Mouse (Mus musculus): Measurements from ENCODE around the gene Zdhhc24.
"Not testable (repeated sequence)": the region's sequence is repeated elsewhere in the genome, so short reads cannot be mapped to it uniquely, and the experiment has no call there.

The Zdhhc24 gene

DNA sequence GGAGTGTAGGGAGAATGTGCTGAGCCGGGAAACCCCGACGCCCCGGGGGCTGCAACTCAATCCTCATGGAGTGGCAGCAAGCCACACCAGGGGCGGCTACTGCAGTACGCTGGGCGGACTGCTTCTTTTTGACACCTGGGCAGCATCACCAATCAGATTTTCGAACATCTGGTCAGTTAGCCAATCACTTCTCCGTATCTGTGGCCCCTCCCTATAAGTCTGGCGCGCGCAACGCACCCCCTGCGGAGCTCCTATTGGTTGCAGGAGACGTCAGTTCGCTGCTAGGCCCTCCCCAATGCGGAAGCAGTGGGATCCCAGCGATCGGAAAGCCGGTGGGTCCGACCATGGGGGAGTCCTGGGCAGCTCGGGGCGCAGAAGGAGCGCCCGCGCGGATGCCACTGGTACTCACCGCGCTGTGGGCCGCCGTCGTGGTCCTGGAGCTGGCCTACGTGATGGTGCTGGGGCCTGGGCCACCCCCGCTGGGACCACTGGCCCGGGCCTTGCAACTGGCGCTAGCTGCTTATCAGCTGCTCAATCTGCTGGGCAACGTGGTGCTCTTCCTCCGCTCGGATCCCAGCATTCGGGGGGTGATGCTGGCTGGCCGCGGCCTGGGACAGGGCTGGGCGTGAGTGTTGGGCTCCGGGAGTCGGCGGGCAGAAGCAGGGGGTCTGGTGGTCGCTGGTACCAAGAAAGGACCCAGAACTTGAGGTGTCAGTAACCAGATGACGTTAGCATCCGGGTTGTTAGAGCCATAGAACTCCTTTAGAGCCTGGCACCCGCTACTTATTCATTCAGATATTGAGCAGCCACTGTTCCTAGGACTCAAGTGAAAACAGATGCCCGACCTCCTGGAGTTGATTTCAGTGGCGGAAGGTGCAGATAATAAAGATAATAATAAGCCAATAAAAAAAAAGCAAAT is at the start of gene Zdhhc24:
TSS of gene Zdhhc24 (plus strand) at position 264 of the 919 bp plus-strand sequence.
- DNase-seq = peak; percentile 96

DNA sequence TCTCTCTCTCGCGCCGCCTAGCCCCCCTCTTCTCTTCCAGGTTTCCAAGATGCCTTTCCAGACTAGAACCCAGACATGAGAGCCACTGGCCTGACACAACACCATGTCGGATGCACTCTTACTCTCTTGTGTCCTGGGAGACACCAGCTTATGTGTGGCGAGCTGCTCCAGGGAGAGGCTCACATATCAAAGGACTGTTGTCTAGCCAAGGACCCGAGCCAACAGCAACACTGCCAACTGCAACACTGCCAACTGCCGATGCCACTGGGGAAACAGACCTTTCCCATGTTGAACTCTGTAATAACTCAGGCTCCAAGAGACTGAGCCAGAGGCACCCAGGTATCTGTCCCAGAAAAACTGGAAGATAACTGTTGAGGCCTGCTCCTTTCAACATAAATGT is 49.3 kb upstream of the Zdhhc24 start:
- DNase-seq = peak; percentile 59

DNA sequence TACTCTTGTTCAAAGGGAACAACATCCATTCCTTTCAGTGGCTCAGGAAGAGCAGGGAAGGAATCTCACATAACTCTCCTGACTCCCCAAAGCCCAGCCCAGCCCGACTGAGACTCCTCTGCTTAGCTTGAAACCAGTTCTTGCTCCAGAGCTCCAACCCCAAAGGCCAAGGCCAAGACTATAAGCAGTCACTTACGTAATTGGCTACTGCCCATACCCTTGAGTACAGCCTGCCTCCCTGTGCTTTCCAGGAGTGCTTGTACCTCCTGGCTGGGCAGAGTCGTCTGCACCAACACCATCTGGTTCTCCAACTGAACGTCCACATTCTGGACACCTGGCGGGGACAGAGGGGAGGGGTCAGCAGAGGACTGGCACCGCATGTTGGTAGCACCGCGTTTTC is 44.5 kb upstream of the Zdhhc24 start:
- no peak for DNase-seq

DNA sequence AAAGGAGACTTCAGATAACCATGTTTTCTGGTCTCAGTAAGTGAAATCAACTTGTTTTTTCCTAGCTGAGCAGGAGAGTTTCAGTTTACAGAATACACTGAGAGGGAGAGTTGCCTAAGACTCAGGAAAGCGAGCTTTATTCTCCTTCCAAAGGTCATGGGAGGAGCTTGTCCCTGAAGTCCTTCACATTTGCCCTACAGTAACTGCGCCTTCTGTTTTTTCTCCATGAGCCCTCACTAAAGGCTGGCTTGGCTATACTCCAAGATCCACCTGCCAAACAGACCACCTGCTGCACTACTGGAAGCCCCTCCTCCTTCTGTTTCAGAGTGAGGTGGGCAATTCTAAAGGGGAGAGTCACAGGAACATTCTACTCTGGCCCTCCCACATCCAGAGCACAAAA is 42.4 kb upstream of the Zdhhc24 start:
- no peak for DNase-seq

- DNase-seq = no peak
Measured at GRCm38 (mm10) chr19:4837049-4837448, 41.4 kb upstream of the Zdhhc24 start.

GRCm38 (mm10) chr19:4838526-4839140 is 39.8 kb upstream of the Zdhhc24 start:
- DNase-seq = no peak

- peak; percentile 93 for DNase-seq
Measured at GRCm38 (mm10) chr19:4839149-4839548, 39.3 kb upstream of the Zdhhc24 start, which contains the start of the genes Ccs and Ccdc87. Gene Ccs (minus strand): TSS chr19:4839332. Gene Ccdc87 (plus strand): TSS chr19:4839366.

- no peak for DNase-seq
Measured at GRCm38 (mm10) chr19:4840848-4841247, 37.6 kb upstream of the Zdhhc24 start.

DNA sequence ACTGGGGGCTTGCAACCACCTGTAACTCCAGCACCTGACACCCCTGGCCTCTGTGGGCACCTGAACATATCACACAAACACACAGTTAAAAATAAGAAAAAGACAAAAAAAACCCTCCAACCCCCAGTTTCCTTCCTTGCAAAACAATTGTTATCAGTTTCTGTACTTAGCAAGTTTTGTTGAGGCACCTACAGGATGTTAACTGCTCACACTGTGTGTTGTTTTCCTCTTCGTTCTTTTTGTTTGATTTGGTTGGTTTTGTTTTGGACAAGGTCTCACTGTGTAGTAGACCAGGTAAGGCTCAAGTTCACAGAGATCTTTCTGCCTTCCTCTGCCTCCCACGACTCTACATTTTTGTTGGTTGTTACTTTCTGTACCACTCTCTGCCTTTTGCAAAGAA is 35.9 kb upstream of the Zdhhc24 start:
- no peak for DNase-seq

DNA sequence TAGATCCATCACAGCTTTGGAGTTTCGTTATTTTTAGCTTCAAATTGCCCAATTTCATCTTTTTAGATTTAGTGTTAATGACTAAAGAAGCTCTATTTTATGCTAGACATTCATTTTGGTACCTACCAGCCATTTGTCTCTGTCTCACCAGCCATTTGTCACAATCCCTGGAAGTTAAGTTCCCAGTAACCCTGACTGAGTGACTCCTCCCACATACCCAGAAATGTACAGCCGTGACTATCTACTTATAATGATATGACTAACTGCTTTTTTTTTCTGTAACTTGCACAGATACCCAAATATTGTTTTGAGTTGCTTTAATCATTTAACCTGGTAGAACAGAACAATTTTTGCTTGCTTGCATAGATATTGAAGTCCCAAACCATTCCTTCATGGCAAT is 32.6 kb upstream of the Zdhhc24 start:
- DNase-seq = no peak

DNA sequence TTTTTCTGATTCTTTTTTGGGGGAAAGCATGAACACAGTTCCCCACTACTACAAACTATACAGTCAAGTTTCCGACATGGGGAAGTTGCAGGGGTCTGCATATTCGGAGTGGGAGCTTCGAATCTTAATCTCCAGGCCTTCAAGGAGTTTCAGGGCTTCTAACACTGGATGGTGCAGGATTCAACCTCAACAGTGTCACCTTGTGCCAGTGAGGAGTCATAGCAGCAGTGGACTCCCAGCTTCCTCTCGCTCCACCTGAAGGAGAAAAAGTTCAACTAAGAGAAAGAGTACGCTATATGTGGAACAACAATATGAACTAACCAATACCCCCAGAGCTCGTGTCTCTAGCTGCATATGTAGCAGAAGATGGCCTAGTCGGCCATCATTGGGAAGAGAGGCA is 31.0 kb upstream of the Zdhhc24 start:
- no peak for DNase-seq

GRCm38 (mm10) chr19:4849800-4850199 is 28.7 kb upstream of the Zdhhc24 start:
- DNase-seq = no peak

GRCm38 (mm10) chr19:4850281-4850680 is 28.2 kb upstream of the Zdhhc24 start:
- DNase-seq = no peak

DNA sequence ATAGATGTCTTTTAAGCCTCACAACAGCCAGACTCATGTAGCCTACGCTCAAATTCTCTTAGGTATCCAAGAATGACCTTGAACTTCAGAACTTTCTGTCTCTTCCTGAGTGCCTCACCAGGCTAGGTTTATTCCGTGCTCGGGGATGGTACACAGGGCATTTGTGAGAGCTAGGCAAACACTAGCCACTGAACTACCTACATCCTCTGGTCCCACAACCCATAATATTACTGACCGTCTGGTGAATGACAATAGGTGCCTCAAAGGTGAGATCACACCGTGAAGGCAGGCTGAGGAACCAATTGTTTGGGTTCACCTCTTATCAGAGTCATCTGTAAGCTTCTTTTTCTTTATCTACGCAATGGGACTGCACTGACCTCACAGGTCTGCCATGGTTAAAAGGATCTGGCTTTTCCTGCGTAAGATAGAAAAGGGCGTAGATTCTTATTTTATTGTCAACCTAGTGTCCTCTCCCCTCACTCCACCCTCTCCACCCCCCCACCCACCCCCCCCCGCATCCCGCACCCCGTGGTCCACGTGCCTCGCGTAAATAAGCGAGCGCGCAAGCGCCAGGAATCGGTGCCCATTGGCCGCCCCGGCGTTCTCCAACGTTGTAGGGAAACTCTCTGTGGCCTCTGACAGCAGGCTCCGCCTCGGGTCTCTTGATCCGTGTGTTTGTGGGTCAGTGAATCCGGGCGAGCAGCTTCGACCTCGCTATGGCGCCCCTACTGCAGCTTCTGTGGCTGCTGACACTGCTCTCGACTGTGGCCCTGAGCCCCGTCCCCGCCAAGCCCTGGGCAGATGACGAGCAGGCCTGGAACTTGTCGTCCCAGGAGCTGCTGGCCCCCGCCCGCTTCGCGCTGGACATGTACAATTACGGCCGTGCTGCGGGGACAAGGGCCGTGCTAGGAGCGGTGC is 23.7 kb upstream of the Zdhhc24 start, which contains the start of gene Ctsf:
TSS of gene Ctsf (plus strand) at position 579 of the 918 bp plus-strand sequence.
- DNase-seq = peak; percentile 85

GRCm38 (mm10) chr19:4855470-4855820 is 23.0 kb upstream of the Zdhhc24 start:
- DNase-seq = no peak

GRCm38 (mm10) chr19:4855951-4856350 is 22.5 kb upstream of the Zdhhc24 start:
- DNase-seq = no peak

DNA sequence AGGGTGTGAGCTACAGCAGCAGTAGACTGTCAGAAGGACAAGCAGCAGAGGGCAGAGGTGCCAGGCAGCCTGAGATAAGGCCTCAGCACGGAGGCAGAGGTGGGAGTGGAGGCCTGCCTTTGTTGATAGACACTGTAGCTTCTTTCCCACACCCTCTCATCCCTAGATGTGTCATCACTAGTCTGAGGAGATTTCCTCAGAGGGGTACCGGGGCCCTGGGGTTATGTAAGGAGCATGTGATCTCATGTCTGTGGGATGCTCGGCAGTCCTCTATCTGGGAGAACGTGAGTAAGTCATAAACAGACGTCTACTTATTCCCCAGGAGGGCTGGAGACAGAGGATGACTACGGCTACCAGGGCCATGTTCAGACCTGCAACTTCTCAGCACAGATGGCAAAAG is 19.4 kb upstream of the Zdhhc24 start:
- no peak for DNase-seq

GRCm38 (mm10) chr19:4863048-4863447 is 15.4 kb upstream of the Zdhhc24 start:
- no peak for DNase-seq

GRCm38 (mm10) chr19:4865147-4865546 is 13.3 kb upstream of the Zdhhc24 start:
- no peak for DNase-seq

DNA sequence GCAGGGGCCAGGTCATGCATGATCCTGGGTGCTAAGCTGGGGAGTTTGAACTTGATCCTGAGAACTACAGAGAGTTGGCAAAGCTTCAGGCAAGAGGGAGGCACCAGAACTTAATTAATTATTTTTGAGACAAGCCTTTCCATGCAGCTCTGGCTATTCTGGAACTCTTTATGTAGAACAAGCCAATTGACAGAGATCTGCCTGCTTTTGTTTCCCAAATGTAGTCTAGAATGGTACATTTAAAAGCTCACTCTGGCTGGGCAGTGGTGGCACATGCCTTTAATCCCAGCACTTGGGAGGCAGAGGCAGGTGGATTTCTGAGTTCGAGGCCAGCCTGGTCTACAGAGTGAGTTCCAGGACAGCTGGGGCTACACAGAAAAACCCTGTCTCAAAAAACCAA is 3.9 kb upstream of the Zdhhc24 start:
- DNase-seq = not testable (repeated sequence)

DNA sequence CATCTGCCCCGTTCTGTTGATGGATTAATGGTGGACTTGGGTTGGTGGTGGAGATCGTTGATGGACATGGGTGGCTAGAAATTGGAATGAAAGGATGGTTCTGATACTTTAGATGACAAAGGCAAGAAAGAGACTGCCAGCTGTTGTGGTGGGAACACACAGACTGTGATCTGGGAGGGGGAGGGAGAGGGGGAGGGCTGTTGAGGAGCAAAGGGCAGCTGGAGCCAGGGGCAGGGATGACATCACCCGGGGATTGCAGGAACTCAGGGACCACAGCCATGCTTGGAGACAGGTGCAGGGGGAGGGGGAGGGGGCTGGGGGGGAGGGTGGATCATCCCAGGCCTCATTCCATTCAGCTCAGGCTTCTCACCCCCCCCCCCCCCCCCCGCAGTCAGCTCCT is 2.2 kb upstream of the Zdhhc24 start:
- no peak for DNase-seq

DNA sequence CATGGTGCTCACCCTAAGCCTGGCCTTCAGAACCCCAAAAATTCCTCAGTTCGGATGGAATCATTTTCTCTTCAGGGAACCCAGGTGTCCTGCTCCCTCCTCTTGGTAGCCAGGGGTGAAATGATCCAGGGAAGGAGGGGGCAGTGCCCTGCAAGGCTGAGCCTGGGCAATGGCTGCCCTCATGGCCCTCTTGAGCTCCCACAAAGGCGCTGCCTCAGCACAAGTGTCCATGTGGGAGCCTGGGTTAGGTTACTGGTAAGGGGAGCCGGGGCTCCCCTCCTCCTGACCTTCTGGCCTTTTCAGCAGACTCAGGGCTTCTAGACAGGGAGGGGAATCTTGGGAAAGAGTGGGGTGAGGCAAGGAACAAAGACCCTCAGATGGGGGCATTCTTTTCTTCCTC is 1.7 kb upstream of the Zdhhc24 start:
- no peak for DNase-seq

- DNase-seq = no peak
Measured at GRCm38 (mm10) chr19:4877785-4878184, 683 bp upstream of the Zdhhc24 start, which contains the start of gene Actn3. Gene Actn3 (minus strand): TSS chr19:4877909.
